Mouse (Mus musculus) liver, embryonic 11.5 days (tissue): ENCODE results near the gene Wdr17. TPM values are rescaled to one million over a fixed set of nuclear protein-coding genes. Genes with fewer than 3 reads are reported as not detected.

Experiments
- ATAC-seq: fragments of 200-750 bp; cut with Nextera tagmentation; replicated peaks from 2 replicates; pipeline ENCODE4 v1.8.0; 2017; ENCODE audit warnings: moderate number of reproducible peaks, mild to moderate bottlenecking, moderate TSS enrichment, moderate library complexity; ENCODE audit not compliant: low FRiP score
- DNase-seq: peaks from one replicate; pipeline ENCODE4 v3.0.0-alpha.2; 2017; ENCODE audit warnings: low spot score
- H3K27ac ChIP-seq: fragments of 300-500 bp; sonication (generic); 2 replicates; pipeline ENCODE4 v1.5.1; 2014; ENCODE audit warnings: mild to moderate bottlenecking, low read depth, low read length, control low read depth
- H3K27me3 ChIP-seq: fragments of 300-500 bp; sonication (generic); replicated peaks from 2 replicates; pipeline ENCODE4 v1.6.1; 2014; ENCODE audit warnings: low read length, mixed read lengths; ENCODE audit not compliant: control insufficient read depth, insufficient read depth
- H3K36me3 ChIP-seq: fragments of 300-500 bp; sonication (generic); 2 replicates; pipeline ENCODE4 v1.6.1; 2014; ENCODE audit warnings: mild to moderate bottlenecking, low read length, moderate library complexity, mixed read lengths; ENCODE audit not compliant: control insufficient read depth, insufficient read depth
- H3K4me1 ChIP-seq: fragments of 300-500 bp; sonication (generic); replicated peaks from 2 replicates; pipeline ENCODE4 v1.6.1; 2014; ENCODE audit warnings: low read length, mixed read lengths; ENCODE audit not compliant: control insufficient read depth, insufficient read depth
- H3K4me2 ChIP-seq: fragments of 300-500 bp; sonication (generic); 2 replicates; pipeline ENCODE4 v1.6.1; 2014; ENCODE audit warnings: mild to moderate bottlenecking, control low read depth, moderate library complexity
- H3K4me3 ChIP-seq: fragments of 300-500 bp; sonication (generic); 2 replicates; pipeline ENCODE4 v1.5.1; 2014; ENCODE audit warnings: low read depth, low read length, control low read depth
- H3K9ac ChIP-seq: fragments of 300-500 bp; sonication (generic); 2 replicates; pipeline ENCODE4 v1.6.1; 2014; ENCODE audit warnings: low read depth, low read length, control low read depth
- H3K9me3 ChIP-seq: fragments of 300-500 bp; sonication (generic); 2 replicates; pipeline ENCODE4 v1.6.1; 2016; ENCODE audit warnings: low read length, inconsistent platforms, mixed read lengths; ENCODE audit not compliant: control insufficient read depth
- WGBS: fragments of 180-500 bp; shearing (Covaris S2); extraction: QIAGEN DNeasy Blood & Tissue Kit; methylation state at CpG from one replicate; pipeline ENCODE4 v1.1.7; 2014; 5-methylcytosine and 5-hydroxymethylcytosine counted together
- polyA plus RNA-seq: library from polyadenylated mRNA; unstranded; fragments of >200 nt; fragmentation: Nextera tagmentation; extraction: Ambion mirVana; gene quantifications from 2 replicates; pipeline ENCODE4 v1.2.1, GENCODE M21; 2014

Gene Wdr17
- 0.19 and 0.86 TPM in 2 replicates for polyA plus RNA-seq

DNA sequence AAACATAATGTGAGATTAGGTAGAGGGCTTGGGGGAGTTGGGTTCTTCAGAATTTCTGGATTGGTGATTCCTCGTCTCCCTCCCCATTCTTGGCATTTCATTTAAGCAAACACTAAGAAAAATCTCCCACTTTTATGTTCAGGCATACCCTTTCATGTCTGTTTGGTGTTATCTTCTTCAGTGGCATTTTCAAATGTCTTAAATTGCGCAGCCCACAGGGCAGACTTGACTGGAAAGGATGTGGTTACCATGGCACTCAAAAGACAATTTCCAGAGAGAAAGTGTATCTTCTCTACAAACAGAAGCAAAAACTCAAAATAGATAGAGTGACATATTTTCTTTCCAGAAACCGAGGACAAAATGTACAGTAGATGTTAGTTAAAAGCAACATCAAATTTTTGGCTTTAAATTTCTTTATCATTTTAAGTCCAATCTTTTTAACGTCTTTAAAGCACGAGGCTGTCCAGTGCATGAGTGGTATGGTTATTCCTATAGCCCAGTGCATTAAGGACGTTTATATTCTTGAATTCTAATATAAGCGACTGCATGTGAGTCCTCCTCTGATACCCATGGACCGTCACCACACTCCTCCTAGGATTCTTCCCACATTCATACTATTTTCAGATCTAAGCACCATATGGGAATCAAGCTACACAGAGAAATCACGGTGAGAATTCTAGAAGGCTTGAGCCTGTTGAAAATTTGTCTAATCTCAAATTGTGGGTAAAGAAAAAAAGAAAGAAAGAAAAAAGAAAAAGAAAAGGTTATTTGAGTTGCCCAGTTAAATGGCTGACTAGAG, at the start of gene Wdr17:
TSS of gene Wdr17 (minus strand) at position 198 of the 799 bp plus-strand sequence.
- Histone ChIP-seq H3K4me1 (no peaks in the 10 kb centered on the region), H3K9ac (no peak within 1 kb of the TSS), H3K27ac (no peak within 1 kb of the TSS), H3K27me3 (no peaks in the 10 kb centered on the region), H3K4me3 (no peak within 1 kb of the TSS), H3K9me3 (no peaks in the 10 kb centered on the region), H3K36me3 (no peaks in the 10 kb centered on the region), H3K4me2 (no peak within 1 kb of the TSS)
- WGBS: 73% methylated on average over 9 of the region's 9 CpGs
- no peak for DNase-seq
- no peak for ATAC-seq

DNA sequence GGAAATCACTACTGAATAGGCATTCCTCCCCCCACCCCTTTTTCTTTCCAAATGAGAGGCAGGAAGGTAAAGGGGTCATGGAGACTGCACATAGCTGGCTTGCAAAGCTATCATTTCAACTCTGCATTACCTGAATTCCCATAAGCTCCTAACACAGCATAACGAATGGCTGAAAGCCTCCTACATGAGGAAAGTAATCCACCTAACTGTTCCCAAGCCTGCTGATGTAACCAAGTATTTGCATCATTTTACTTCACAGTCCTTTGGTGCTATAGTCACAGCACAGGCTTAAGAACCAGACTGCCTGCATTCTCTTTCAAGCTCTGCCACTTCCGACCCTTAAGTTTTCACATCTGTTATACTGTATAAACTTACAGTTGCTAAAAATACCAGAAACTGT, 45.3 kb upstream of the Wdr17 start:
- H3K27ac ChIP-seq: no peak overlapping the region
- H3K27me3 ChIP-seq: no peaks in the 10 kb centered on the region
- no peaks in the 10 kb centered on the region for H3K9me3 ChIP-seq
- WGBS: 71% methylated on average over 2 of the region's 2 CpGs
- no peak for DNase-seq
- H3K36me3 ChIP-seq: no peaks in the 10 kb centered on the region
- H3K4me3 ChIP-seq: no peak overlapping the region
- no peak overlapping the region for H3K4me2 ChIP-seq
- H3K4me1 ChIP-seq: no peaks in the 10 kb centered on the region
- H3K9ac ChIP-seq: no peak overlapping the region
- no peak for ATAC-seq

DNA sequence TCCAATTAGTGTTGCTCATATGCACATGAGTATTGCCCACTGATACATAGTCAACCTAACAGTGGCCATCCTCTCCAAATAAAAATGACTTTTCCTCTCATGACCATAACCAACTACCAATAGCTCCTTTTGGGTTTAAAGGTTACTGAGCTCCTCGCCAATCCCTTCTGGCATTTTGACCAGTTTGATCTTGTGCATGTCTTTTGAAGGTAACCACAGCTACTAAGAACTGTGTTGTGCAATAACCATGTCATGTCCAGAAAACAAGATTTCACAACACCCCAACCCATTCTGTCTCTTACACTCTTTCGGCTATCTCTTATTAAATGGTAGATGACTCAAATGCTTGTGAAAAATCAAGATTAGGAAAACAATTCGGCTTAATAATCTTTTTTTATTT, 38.0 kb upstream of the Wdr17 start:
- DNase-seq (no peak), ATAC-seq (no peak)
- Histone ChIP-seq H3K4me1 (no peaks in the 10 kb centered on the region), H3K4me2 (no peak overlapping the region), H3K27me3 (no peaks in the 10 kb centered on the region), H3K27ac (no peak overlapping the region), H3K9ac (no peak overlapping the region), H3K36me3 (no peaks in the 10 kb centered on the region), H3K4me3 (no peak overlapping the region), H3K9me3 (no peaks in the 10 kb centered on the region)
- WGBS: 75% methylated on average over 3 of the region's 3 CpGs

DNA sequence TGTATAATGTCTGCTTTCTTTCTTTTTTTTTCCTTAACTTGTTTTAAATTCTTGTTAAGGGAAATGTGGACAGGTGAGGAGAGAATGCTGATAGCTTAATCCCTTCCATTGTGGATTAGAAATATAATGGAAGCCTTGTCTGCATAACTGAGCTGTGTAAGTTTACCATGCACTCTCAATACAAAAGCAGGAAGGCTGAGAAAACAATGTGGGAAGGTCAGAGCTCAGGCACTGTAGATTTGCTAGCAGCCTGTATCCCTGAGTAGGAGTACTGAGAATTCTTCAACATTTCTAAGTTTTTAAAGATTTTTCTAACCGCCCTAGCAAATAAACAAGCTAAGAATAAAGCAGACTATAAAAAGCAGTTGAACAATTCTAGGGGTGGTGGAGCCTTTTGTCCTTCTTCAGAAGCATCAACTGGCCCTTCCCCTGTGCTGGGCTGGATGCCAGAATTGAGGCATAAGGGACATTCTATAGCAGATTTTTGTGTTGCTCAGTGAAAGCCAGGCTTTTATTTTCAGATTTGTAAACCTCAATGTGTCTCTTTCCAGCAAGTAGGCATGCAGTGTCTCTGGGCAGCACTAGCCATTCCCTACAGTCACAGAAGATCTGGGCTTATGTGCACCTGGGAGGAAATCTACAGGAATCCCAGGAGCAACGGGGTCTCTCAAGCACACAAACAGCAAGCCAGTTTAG, 35.3 kb upstream of the Wdr17 start:
- Histone ChIP-seq H3K9me3 (no peaks in the 10 kb centered on the region), H3K4me1 (no peaks in the 10 kb centered on the region), H3K27me3 (no peaks in the 10 kb centered on the region), H3K27ac (no peak overlapping the region), H3K4me3 (no peak overlapping the region), H3K4me2 (no peak overlapping the region), H3K36me3 (no peaks in the 10 kb centered on the region), H3K9ac (no peak overlapping the region)
- DNase-seq (no peak), ATAC-seq (no peak)
- WGBS: 51% methylated on average over 2 of the region's 2 CpGs

DNA sequence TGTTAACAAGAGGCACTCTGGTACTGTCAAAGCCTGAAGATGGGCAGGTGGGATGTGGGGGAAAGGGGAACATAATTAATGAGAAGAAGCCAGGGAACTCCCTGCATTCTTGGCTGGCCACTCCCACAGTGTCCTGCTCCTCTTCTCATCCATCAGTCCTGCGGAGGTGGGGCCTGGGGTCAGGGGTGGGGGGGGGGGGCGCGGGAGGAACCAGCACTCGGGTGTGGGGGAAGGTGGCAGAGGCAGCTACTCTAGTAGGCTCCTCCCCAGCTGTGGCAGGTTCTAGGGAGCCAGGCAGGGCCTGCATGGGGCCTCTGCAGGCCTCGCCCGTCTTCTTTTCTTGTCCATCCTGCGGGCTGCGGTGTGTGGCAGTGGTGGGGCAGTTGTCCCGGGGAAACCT, 30.7 kb upstream of the Wdr17 start:
- H3K27ac ChIP-seq: no peak overlapping the region

DNA sequence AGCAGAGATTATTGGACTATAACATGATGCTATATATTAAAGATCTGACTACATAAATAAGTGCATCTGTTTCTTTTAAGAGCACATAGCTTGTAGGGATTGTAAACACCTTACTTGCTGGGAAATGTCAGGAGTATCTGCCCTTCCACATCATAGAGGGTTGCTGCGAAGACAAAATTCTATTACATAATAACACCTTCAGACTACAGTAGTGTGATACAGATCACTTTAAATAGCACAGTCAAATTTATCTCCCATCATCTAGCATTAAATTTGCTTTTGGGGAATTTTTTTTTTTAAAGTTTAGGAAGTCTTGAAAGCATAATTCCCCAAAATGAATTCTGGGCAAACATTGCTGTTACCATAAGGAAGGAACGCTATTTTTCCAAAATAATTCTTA, 25.9 kb upstream of the Wdr17 start:
- 93% methylated on average over 2 of the region's 2 CpGs for WGBS
- DNase-seq (no peak), ATAC-seq (no peak)
- Histone ChIP-seq H3K27ac (no peak overlapping the region), H3K4me3 (no peak overlapping the region), H3K9ac (no peak overlapping the region), H3K4me1 (no peaks in the 10 kb centered on the region), H3K4me2 (no peak overlapping the region), H3K36me3 (no peaks in the 10 kb centered on the region), H3K9me3 (no peaks in the 10 kb centered on the region), H3K27me3 (no peaks in the 10 kb centered on the region)

More for the DNA sequence above, 30.7 kb upstream of the Wdr17 start:
- Histone ChIP-seq H3K27me3 (no peaks in the 10 kb centered on the region), H3K36me3 (no peaks in the 10 kb centered on the region), H3K4me2 (no peak overlapping the region), H3K4me3 (no peak overlapping the region), H3K9me3 (no peaks in the 10 kb centered on the region), H3K4me1 (no peaks in the 10 kb centered on the region), H3K9ac (no peak overlapping the region)
- 51% methylated on average over 6 of the region's 9 CpGs for WGBS
- no peak for ATAC-seq
- DNase-seq: no peak

DNA sequence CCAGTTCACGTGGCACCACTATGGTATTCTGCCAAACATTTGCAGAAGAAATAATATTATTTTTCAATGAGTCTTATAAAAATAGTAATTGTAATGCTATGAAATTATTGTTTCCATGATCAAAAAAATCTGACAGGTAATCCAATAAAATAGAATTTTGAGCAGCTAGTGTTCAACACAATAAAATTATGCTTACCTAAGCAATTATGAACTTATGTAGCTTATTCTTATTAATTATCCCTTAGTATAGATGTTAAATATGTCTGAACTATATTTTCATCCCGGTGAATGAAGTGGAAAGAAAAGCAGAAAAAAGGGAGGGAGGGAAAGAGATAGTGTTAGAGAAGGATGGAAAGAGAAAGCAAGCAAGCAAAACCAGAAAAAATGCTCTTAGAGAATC, 12.5 kb upstream of the Wdr17 start:
- no peak for DNase-seq
- Histone ChIP-seq H3K36me3 (no peaks in the 10 kb centered on the region), H3K4me2 (no peak overlapping the region), H3K4me3 (no peak overlapping the region), H3K4me1 (no peaks in the 10 kb centered on the region), H3K27me3 (no peaks in the 10 kb centered on the region), H3K9me3 (no peaks in the 10 kb centered on the region), H3K9ac (no peak overlapping the region), H3K27ac (no peak overlapping the region)
- no peak for ATAC-seq
- 73% methylated on average over 2 of the region's 2 CpGs for WGBS

DNA sequence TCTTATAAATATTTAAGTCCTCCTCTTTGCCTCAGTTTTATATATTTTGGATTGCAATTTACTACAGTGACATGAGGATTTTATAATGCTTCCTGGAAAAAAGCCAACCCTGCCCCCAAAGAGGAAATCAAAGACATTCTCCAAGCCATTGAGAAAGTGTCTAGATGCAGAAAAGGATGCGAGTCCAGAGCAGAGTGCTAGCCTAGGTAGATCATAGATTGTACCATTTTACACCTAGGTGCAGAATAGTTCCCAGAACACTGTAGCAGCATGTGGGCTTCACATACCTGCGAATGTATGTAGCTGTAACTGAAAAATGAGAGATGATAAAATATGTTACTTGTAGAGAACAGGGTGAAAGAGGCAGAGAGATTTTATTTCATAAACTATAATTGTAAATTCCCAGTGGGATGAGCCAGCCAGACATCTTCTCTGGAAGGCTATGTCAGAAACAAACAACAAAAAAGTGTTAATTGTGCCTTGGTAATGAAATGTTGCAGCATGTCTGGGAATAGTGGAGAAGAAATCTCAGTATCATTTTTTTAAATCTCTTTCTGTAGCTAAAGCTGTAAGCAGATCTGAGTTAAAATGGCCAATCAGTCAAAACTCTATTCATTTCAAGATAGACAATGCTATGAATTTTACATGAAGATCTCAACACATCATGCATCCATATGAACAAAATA, 7.8 kb upstream of the Wdr17 start:
- no peaks in the 10 kb centered on the region for H3K36me3 ChIP-seq
- no peaks in the 10 kb centered on the region for H3K4me1 ChIP-seq
- ATAC-seq (no peak), DNase-seq (no peak)
- H3K27me3 ChIP-seq: no peaks in the 10 kb centered on the region
- H3K4me2 ChIP-seq: no peak overlapping the region
- 80% methylated on average over 2 of the region's 2 CpGs for WGBS
- H3K9me3 ChIP-seq: no peaks in the 10 kb centered on the region
- H3K27ac ChIP-seq: no peak overlapping the region
- H3K4me3 ChIP-seq: no peak overlapping the region
- no peak overlapping the region for H3K9ac ChIP-seq
